Mouse (Mus musculus) hindbrain, embryonic 16.5 days (tissue): ENCODE data around the gene Rapgef4. TPM values are rescaled to one million over a fixed set of nuclear protein-coding genes. Genes with fewer than 3 reads are reported as not detected.

Source experiments
- ATAC-seq: fragments of 200-750 bp; cut with Nextera tagmentation; 2 replicates; pipeline ENCODE4 v1.8.0; 2017; ENCODE audit warnings: moderate TSS enrichment, moderate library complexity
- H3K27ac ChIP-seq: fragments of 300-500 bp; sonication (generic); 2 replicates; pipeline ENCODE4 v1.5.1; 2014; ENCODE audit warnings: low read depth, mild to moderate bottlenecking, control low read depth, low read length, moderate library complexity
- H3K27me3 ChIP-seq: fragments of 300-500 bp; sonication (generic); replicated peaks from 2 replicates; pipeline ENCODE4 v1.6.1; 2014; ENCODE audit warnings: low read length; ENCODE audit not compliant: control insufficient read depth, insufficient read depth
- H3K36me3 ChIP-seq: fragments of 300-500 bp; sonication (generic); 2 replicates; pipeline ENCODE4 v1.6.1; 2014; ENCODE audit warnings: mild to moderate bottlenecking, low read length, moderate library complexity, mixed read lengths; ENCODE audit not compliant: control insufficient read depth, insufficient read depth
- H3K4me1 ChIP-seq: fragments of 300-500 bp; sonication (generic); 2 replicates; pipeline ENCODE4 v1.6.1; 2014; ENCODE audit warnings: low read depth, low read length; ENCODE audit not compliant: control insufficient read depth, insufficient read depth
- H3K4me2 ChIP-seq: fragments of 300-500 bp; sonication (generic); 2 replicates; pipeline ENCODE4 v1.6.1; 2014; ENCODE audit warnings: mild to moderate bottlenecking, low read length, control low read depth, moderate library complexity
- H3K4me3 ChIP-seq: fragments of 300-500 bp; sonication (generic); 2 replicates; pipeline ENCODE4 v1.5.1; 2014; ENCODE audit warnings: mild to moderate bottlenecking, low read length, control low read depth, moderate library complexity
- H3K9ac ChIP-seq: fragments of 300-500 bp; sonication (generic); 2 replicates; pipeline ENCODE4 v1.6.1; 2014; ENCODE audit warnings: low read depth, mild to moderate bottlenecking, control low read depth, low read length, moderate library complexity
- H3K9me3 ChIP-seq: fragments of 300-500 bp; sonication (generic); 2 replicates; pipeline ENCODE4 v1.6.1; 2014; ENCODE audit warnings: mild to moderate bottlenecking, low read length, moderate library complexity; ENCODE audit not compliant: control insufficient read depth
- WGBS: fragments of 180-500 bp; shearing (Covaris S2); extraction: QIAGEN DNeasy Blood & Tissue Kit; methylation state at CpG from one replicate; pipeline ENCODE4 v1.1.7; 2014; 5-methylcytosine and 5-hydroxymethylcytosine counted together
- polyA plus RNA-seq: library from polyadenylated mRNA; unstranded; fragments of >200 nt; fragmentation: Nextera tagmentation; extraction: Ambion mirVana; gene quantifications from 2 replicates; pipeline ENCODE4 v1.2.1, GENCODE M21; 2015

Gene Rapgef4
- polyA plus RNA-seq, 1 experiment from 2014 or later = 41.3 TPM

DNA sequence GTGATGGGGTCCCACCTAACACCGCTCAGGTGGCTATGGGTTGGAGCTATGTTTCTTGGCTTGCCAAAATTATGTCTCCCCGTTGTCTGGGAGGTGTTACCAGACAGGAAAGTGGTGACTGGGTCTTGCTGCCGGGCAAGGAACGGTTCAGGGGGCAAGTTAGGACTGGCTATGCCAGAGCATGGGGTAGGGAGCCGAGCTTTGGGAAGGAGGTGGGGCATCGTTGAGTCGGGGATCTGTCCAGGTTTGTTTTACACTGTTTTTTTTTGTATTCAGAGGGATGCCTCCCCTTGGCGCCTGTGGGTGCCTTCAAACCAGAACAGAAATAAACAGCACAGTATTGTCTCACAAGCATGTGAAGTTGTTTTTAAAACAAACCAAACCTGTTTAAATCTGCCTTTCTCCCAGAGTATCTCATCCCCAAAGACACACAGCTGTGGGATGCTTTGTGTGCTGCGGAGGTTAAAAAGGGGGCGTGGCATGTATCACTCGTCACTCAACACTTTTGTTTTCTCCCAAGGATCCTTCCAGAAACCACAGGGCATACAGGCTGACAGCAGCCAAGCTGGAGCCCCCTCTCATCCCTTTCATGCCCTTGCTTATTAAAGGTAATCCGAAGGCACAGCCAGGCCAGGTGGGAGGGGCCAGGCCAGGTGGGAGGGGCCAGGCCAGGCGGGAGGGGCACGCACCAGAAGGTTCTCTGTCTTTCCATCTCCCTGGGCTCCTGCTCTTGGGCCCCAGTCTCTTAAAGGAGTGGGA, 260.9 kb downstream of the Rapgef4 start:
- no peak for ATAC-seq
- no peak overlapping the region; the same call in 1 of the 2 replicates for H3K9ac ChIP-seq
- H3K4me2 ChIP-seq = peak overlapping the region; percentile 10; the same call in 1 of the 2 replicates
- H3K27me3 ChIP-seq = 0 out of 2 replicates have a peak, but pooled peaks cover 4% of the 10 kb centered on the region
- no peak overlapping the region for H3K4me3 ChIP-seq
- H3K36me3 ChIP-seq = no peaks in the 10 kb centered on the region
- no peaks in the 10 kb centered on the region for H3K4me1 ChIP-seq
- no peak overlapping the region for H3K27ac ChIP-seq
- H3K9me3 ChIP-seq = no peaks in the 10 kb centered on the region
- WGBS = 51% methylated on average over 14 of the region's 14 CpGs

DNA sequence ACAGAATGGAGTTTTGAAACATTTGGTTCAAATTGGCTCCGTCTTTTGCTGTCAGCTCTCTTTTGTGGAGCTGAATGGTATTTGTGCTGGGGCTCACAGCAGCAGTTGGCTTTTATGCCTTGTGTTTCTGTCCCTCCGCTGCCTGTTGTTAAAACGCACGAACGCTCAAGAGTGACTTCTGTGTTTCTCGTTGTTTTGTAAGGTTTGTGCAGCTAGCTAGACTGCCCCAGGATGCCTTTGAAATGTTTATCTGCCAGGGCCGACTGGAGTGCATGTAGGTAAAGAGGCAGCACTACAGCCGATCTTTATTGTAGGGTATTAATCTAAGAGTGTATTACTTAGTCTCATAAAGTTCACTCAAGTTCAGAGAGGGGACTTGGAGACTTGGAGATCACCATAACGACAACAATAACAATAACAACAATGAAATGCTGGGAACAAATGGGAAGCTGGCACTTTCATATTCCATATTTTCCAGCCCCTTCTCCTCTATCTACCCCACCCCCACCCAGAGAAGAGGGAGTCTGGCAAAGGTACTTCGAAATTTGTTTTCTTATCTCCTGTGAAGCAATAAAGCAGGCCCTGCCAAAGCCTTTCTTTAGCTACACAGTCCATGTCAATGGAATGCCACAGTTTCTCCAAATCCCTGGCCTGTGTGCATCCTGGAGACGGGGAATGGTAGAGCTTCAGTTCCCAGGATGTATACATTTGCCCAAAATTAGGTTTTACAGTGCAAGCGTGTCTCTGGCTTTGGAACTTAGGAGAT, 262.1 kb downstream of the Rapgef4 start:
- WGBS = 33% methylated on average over 12 of the region's 12 CpGs
- H3K9ac ChIP-seq = no peak overlapping the region
- no peaks in the 10 kb centered on the region for H3K9me3 ChIP-seq
- H3K27ac ChIP-seq = no peak overlapping the region
- H3K4me3 ChIP-seq = no peak overlapping the region
- no peaks in the 10 kb centered on the region for H3K36me3 ChIP-seq
- no peak for ATAC-seq
- 0 out of 2 replicates have a peak, but pooled peaks cover 4% of the 10 kb centered on the region for H3K27me3 ChIP-seq
- no peaks in the 10 kb centered on the region for H3K4me1 ChIP-seq
- H3K4me2 ChIP-seq = no peak overlapping the region

DNA sequence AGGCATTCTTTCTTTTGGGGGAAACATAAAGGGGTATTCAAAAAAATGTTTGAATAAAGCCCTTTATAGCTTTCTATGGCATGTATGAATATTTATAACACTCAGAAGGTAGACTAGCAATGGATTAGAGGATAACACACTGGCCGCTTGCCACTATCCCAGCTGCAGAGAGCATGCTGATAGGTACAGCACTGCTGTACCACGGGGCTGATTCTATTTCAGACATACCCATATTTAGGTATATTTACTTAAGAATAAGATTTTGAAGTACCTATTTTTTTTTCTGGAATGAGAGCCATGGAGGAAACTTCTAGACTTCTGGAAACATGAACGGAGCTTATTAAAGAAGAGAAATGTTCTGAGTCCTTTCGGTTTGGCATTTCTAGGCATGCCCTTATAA, 264.6 kb downstream of the Rapgef4 start:
- no peaks in the 10 kb centered on the region for H3K4me1 ChIP-seq
- H3K4me3 ChIP-seq = no peak overlapping the region
- no peak overlapping the region for H3K4me2 ChIP-seq
- no peak overlapping the region for H3K9ac ChIP-seq
- H3K36me3 ChIP-seq = no peaks in the 10 kb centered on the region
- no peaks in the 10 kb centered on the region for H3K9me3 ChIP-seq
- ATAC-seq = no peak
- H3K27me3 ChIP-seq = 0 out of 2 replicates have a peak, but pooled peaks cover 4% of the 10 kb centered on the region
- H3K27ac ChIP-seq = no peak overlapping the region
- 83% methylated on average over 4 of the region's 4 CpGs for WGBS

DNA sequence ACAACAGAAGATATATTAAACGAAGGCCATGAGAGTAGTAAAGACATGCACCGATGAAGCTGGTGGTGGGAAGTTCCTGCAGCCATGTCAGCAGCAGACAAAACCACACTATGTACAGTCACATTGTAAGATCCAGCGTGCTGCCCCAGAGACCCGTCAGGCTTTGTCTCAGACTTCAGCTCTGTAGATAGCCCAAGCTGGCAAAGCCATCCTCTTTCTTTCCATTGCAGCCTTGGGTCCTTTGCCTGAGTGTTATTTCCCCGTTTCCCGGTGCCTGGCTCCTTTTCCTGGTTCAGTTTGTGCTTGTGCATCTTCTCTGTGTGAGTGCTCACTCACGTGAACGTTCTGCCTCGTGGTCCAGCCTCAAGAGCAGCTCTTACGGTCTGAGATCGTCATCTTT, 265.3 kb downstream of the Rapgef4 start:
- Histone ChIP-seq H3K4me1 (no peaks in the 10 kb centered on the region), H3K27me3 (0 out of 2 replicates have a peak, but pooled peaks cover 4% of the 10 kb centered on the region), H3K4me3 (no peak overlapping the region), H3K9ac (no peak overlapping the region), H3K27ac (no peak overlapping the region), H3K4me2 (no peak overlapping the region), H3K36me3 (no peaks in the 10 kb centered on the region), H3K9me3 (no peaks in the 10 kb centered on the region)
- no peak for ATAC-seq
- 94% methylated on average over 11 of the region's 11 CpGs for WGBS

DNA sequence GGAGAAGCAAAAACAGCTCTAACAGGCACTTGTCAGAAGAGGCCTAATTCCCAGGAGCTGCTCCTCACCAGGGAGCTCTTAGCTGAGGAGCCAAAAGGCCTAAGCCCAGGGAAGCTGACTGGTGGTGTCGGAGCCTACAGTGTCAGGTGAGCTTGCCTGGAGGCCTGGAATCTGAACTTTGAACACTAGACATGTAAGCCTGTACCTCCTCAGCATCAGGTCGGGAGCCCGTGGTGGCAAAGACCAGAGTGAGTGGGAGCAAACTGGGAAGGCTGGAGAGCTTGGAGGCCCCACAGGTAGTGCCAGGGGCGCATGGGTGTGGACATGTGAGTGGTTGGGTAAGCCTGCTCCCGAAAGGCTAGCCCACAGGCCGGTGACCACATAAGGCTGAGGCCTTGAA, 266.8 kb downstream of the Rapgef4 start:
- no peak overlapping the region for H3K27ac ChIP-seq
- no peaks in the 10 kb centered on the region for H3K36me3 ChIP-seq
- WGBS = 95% methylated on average over 6 of the region's 6 CpGs
- no peaks in the 10 kb centered on the region for H3K4me1 ChIP-seq
- no peaks in the 10 kb centered on the region for H3K27me3 ChIP-seq
- no peaks in the 10 kb centered on the region for H3K9me3 ChIP-seq
- H3K4me2 ChIP-seq = no peak overlapping the region
- no peak overlapping the region for H3K4me3 ChIP-seq
- no peak for ATAC-seq
- H3K9ac ChIP-seq = no peak overlapping the region

DNA sequence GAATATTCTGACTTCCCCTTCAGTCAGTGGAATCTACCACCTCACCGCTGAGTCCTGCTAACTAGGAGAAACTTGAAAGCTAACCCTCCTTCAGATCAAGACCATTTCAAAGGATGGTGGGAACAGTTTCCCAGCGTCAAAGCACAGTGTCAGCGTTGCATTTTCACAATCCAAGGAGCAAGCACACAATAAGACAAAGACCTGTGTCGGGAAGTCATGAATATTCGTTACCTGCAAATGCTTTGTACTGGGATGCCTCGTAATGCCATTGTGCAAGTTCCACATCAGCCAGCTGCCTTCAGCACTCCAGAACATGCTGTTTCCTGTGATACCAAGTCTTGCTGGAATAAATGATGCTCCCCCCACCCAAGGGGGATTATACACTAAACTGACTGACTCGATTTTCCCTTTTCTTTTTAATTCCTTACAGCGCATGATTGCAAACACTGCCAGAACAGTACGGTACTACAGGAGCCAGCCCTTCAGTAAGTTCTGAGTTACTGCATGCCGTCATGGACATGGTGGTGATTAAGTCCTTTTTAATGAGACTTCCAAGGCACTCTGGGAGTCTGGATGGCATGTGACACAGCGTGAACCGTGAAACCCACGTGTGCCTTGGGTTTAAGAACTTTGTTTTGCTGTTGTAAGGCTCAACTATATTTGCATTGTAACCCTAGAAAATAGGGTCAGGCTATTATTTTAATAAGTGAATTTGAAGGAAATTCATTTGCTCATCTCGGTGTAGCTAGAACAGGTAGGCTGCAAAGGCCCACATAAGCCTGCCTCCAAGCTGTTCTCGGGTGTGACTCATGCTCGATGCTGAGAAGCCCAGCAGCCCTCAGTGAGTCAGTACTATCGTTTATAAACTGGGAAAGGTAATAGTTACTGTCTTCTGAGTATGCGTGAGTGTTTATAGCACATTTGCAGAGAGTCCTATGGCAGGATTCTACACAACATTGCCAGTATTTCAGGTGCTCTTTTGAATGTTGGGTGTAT, 271.8 kb downstream of the Rapgef4 start:
- no peak overlapping the region for H3K27ac ChIP-seq
- H3K27me3 ChIP-seq = no peaks in the 10 kb centered on the region
- H3K4me1 ChIP-seq = peaks cover 6% of the 10 kb centered on the region; the same call in 1 of the 2 replicates
- no peaks in the 10 kb centered on the region for H3K36me3 ChIP-seq
- H3K4me3 ChIP-seq = no peak overlapping the region
- no peak overlapping the region for H3K4me2 ChIP-seq
- ATAC-seq = no peak
- no peaks in the 10 kb centered on the region for H3K9me3 ChIP-seq
- no peak overlapping the region for H3K9ac ChIP-seq
- WGBS = 48% methylated on average over 18 of the region's 18 CpGs

DNA sequence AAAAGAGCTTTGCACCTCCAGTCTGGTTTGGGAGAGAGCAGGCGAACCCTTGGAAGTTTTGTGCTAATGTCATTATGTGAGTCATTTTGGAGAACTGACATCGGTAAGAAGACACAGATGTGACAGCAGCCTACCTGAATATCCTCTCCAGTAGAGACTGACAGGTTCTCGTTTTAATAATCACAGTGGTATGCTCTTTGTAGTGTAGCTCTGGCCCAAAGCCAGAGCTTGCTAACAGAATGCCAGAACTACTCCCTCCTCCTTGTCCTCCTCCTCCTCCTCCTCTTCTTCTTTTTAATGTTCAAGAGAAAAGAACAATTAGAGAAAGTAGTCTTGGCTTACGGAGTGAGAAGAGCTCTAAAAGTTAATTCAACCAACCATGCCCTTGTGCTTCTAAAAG, 272.8 kb downstream of the Rapgef4 start:
- Histone ChIP-seq H3K9ac (no peak overlapping the region), H3K27ac (no peak overlapping the region), H3K4me2 (no peak overlapping the region), H3K4me1 (peaks cover 6% of the 10 kb centered on the region; the same call in 1 of the 2 replicates), H3K4me3 (no peak overlapping the region), H3K9me3 (no peaks in the 10 kb centered on the region), H3K36me3 (no peaks in the 10 kb centered on the region), H3K27me3 (no peaks in the 10 kb centered on the region)
- no peak for ATAC-seq
- 58% methylated on average over 4 of the region's 4 CpGs for WGBS

DNA sequence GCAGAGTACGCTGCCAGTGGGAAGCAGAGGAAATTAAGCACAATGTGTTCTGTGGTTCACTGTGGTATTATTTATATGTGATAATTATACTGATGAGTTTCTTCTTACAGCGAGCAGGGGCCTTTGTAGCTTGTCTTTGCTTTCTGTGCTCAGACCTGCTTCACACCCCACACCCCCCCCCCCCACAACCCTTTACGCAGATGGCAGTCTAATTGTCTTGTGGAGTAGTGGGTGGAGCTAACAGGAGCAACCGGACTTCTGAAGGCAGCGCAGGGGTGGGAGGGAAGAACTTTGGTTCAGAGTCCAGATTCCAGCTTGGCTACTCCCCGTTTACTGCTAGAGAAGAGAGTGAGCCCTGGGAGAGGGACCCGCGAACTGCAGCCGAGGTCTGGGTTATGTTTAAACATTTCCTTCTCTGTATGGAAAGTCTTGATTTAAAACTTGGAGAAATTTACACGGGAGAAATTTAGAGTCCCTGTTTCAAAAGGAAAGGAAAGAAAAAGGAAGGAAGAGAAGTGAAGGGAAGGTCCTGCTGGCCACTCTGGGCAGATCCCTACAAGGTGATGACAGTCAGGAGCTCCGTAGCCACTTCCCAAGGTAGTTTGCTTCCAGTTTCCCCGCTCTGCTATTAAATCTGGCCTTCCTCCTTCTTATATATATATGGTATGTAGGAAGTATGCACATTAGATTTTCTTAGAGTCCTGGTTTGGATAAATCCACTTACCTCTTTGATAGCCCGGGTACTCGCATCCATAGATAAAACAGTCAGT, 274.0 kb downstream of the Rapgef4 start:
- peaks cover 6% of the 10 kb centered on the region; the same call in 1 of the 2 replicates for H3K4me1 ChIP-seq
- H3K36me3 ChIP-seq = no peaks in the 10 kb centered on the region
- H3K27me3 ChIP-seq = no peaks in the 10 kb centered on the region
- 38% methylated on average over 14 of the region's 14 CpGs for WGBS
- H3K9me3 ChIP-seq = no peaks in the 10 kb centered on the region
- ATAC-seq = no peak
- H3K4me2 ChIP-seq = peak overlapping the region; percentile 41
- H3K4me3 ChIP-seq = no peak overlapping the region
- no peak overlapping the region for H3K27ac ChIP-seq
- H3K9ac ChIP-seq = no peak overlapping the region
